Mouse (Mus musculus): ENCODE results near the gene Zfp969.
"Not testable (repeated sequence)": the region's sequence is repeated elsewhere in the genome, so short reads cannot be mapped to it uniquely, and the experiment has no call there.

The Zfp969 gene

DNA sequence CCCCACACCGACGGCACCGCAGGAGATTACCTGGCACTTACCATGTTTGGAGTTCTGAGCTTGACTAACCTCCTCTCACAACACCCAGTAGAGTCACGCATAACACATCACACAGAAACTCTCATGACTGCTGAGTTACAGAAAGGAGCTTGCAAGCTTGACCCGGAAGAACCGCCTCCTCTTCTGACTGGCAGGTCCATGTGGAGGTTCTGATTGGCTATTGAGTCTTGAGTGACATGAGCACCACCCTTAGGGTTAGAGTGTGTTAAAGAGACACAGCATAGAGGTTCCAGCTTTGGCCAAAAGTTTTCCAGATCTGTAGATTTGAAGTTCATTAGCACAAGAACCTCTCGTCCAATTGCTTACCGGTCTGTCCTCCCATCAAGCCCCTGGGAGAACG, at the start of gene Zfp969:
TSS of gene Zfp969 (minus strand) at position 101 of the 400 bp plus-strand sequence.
- not testable (repeated sequence) for DNase-seq (ENCODE audit: low read depth)

DNA sequence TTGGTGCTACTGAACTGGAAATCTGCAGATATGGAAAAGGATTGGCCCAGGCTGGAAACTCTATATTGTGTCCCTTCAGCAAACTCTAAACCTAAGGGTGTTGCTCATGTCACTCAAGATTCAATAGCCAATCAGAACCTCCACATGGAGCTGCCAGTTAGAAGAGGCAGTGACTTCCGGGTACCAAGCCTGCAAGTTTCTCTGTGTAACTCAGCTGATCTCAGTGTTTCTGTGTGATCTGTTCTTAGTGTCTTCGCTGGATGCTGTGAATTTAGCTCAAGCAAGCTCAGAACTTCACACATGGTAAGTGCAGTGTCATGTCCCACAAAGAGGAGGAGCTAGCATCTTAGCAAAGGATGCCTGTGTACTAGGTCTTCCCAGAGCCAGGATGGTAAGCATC, 37.8 kb upstream of the Zfp969 start, which contains the start of gene Gm2007:
TSS of gene Gm2007 (plus strand) at position 301 of the 400 bp plus-strand sequence.
- DNase-seq (ENCODE audit: low read depth) = not testable (repeated sequence)

- not testable (repeated sequence) for DNase-seq (ENCODE audit: low read depth)
Measured at GRCm38 (mm10) chr2:175643678-175644077, 59.8 kb downstream of the Zfp969 start, which contains the start of gene Gm11007. Gene Gm11007, plus strand, starts transcription at chr2:175643978.

Data from naive thymus-derived CD4-positive, alpha-beta T cell, adult 2 months (primary cell).